Mouse (Mus musculus): ENCODE measurements at regions not wholly inside any gene's neighbourhood (a gene's known extent, or its start where the extent isn't known, plus 50 kb on each side); places are given as distances from the start of the nearest gene placed in this dataset.

DNA sequence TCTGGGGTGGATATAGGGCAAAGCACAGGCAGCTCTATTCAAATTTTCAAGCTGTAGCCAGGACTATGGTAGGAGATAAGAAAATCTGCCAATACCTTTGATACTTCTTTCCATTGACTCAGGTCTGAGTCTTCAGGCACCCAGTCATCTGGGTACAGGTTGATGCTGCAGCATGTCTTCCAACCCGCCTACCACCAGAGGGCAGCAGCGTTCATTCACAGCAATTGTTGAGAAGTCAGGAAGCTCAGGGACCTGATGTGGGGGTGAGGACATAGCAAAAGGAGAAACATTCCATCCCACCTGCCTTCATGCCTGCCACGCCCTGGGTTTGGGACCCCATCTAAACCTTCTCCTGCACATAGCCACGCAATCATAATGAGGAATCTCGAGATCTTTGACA is 118.2 kb upstream of the Gm21876 start:
- DNase-seq (ENCODE audit: low spot score) = no peak

DNA sequence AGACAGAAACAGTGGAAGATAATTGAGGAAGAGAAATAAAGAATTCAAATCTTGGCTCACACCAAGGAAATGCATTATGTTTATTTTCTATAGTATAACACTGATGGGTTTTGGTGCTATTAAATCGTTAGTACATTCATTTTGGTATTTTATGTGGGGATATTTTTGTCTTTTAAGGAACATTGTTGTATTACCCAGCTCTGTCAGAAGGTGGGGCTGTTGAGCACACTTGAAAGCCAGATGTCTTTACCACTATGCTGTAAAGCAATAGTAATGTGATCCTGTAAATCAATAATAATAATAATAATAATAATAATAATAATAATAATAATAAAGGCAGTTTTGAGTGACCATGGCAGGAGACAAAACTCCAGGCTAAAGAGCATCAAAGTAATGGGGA is 120.0 kb upstream of the Gm21876 start:
- no peak for DNase-seq (ENCODE audit: low spot score)

DNA sequence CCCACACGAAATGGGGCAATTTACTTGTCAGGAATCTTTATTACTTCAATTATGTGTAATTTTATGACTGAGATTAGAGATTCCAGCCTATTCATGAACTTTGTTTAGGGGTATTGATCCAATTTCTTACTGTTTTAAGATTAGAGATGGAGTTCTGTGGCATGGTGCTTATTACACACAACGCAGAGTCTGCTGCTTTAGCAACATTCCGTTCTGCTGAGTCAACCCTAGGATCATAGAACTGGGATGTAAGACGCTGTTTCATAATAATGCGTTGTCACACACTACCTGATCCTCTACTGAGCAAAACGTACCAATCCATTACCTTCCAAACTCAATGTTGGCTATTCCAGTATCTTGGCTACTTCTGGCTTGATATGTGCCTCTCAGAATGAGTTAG is 121.9 kb upstream of the Gm21876 start:
- no peak for DNase-seq (ENCODE audit: low spot score)

DNA sequence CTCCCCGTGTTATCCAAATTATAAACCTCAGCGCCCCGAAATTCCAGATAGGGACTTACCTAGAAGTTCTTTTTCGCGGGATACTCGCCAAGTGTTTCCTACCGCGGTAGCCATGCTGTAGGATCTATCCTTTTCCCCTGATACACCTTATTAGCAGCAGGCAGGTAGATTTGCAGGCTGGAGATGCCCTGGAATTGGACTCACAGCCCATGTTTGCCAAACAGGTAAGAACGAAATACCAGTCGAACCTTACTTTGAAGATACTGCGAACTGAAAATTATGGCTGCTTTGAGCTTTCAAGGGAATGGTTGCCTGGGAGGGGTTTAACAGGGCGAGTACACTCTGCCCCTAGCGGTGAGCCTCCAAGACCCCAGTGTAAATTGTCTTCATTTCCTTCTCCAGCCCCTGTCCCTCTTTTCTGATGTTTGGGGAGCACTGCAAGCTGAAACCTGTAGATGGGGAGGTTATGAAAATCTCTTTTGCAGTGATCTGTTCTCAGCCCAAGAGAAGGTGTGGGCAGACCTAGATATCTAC is 149.8 kb upstream of the Agtr2 start:
- no peak for DNase-seq (ENCODE audit: low spot score)

DNA sequence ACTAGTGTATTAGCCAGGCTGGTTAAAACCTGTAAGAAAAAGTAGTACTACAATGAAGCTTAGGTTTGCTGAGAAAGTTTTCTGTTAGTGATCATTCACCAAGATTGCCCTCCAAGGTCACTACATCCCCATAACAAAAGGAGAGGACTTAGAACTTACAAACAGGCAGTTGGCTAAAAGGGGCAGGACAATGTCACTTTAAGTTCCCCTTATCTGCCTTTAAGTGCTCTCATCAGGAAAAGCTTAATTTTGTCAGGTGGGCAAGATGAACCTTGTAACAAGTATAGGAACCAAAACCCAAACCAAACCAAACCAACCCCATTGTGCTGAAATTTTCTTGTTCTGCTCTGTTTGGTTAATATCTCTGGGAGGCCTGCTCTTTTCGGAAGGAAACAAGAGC is 139.9 kb upstream of the Agtr2 start:
- no peak for DNase-seq (ENCODE audit: low spot score)

DNA sequence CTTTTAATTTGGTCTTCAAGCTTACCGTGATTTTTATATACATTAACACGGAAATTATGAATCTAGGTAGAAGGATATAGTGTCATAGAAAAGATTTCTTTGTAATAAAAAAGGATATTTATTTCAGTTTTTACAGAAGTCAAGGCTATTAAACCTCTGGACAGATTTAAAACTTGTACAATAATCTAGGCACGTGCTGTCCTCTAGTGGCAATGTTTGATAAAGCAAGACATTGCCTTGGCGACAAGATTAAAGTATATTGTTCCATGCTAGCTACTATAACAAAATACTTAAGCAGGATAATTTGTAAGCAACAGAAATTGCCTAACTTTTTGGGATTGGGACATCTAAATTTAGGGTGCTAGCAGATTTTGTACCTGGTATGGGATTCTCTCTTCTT is 133.8 kb upstream of the Agtr2 start:
- DNase-seq (ENCODE audit: low spot score) = no peak

DNA sequence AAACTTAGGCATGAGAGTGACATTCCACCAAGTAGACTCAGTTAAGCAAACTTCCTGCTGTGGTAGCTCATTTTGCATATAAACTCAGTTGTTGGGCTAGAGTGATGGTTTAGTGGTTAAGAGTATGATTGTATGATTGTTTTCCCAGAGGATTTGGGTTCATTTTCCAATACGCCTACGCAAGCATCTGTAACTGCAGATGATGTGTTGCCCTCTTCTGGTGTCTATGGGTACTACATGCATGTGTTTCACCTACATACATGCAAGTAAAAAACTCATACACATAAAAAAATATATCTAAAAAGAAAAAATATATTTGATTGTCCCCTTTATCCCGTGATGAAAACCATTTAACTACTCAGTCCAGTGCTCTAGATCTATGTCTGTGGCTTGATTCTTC is 132.0 kb upstream of the Agtr2 start:
- DNase-seq (ENCODE audit: low spot score) = peak; percentile 22

DNA sequence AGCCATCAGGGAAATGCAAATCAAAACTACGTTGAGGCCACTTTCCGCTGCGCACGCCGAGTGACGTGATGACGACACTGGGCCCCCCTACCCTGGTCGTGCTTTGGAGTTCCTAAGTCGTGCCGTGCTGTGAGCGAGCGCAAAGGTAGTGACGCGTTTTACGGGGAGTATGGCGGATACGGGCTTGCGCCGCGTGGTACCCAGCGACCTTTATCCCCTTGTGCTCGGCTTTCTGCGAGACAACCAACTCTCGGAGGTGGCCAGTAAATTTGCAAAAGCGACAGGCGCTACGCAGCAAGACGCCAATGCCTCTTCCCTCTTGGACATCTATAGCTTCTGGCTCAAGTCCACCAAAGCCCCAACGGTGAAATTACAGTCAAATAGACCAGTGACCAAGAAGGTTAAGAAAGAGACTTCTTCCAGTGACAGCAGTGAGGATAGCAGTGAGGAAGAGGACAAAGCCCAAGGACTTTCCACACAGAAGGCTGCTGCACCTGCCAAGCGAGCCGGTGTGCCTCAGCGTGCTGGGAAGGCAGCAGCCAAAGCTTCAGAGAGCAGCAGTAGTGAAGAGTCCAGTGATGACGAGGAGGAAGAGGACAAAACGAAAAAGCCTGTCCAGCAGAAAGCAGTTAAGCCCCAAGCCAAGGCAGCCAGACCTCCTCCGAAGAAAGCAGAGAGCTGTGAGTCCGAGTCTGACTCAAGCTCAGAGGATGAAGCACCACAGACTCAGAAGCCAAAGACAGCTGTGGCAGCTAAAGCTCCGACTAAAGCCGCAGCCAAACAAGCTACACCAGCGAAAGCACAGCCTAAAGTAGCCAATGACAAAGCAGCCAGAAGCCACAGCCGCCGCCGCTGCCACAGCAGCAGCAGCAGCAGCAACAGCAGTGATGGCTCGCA is 123.3 kb upstream of the Agtr2 start:
- no peak for DNase-seq (ENCODE audit: low spot score)

DNA sequence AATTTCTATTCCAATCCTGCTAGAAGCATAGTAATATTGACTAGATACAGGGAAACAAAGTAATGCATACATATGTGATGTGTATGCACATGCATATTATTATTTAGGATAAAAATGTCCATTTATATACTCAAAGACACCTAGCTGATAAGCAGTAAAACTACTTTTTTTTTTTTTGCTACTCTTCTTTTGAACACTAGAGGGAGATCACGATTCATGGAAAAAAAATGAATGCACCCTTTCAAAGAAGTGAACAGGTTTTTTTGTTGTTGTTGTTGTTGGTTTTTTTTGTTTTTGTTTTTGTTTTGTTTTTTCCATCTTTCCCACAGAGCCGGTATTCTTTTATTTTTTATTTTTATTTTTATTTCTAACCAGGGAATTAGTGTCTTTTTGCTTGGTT is 99.1 kb upstream of the Agtr2 start:
- DNase-seq (ENCODE audit: low spot score) = no peak

DNA sequence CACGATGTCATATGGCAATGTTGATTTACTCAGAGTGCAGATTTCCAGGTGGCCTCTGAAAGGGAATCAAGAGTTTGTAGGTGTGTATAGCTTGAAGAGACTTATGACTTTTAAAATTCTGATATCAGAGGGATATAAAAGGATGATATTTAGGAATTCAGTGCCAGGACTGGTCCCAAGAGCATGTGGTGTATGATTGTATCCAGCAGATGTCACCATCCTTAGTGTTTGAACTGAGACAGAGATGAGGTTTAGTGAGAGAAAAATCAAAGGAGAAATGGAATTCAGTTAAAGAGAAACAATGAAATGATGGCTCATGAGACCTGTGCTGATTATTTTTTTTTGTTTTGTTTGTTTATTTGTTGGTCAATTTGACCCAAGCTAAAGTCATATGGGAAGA is 94.4 kb upstream of the Agtr2 start:
- no peak for DNase-seq (ENCODE audit: low spot score)

DNA sequence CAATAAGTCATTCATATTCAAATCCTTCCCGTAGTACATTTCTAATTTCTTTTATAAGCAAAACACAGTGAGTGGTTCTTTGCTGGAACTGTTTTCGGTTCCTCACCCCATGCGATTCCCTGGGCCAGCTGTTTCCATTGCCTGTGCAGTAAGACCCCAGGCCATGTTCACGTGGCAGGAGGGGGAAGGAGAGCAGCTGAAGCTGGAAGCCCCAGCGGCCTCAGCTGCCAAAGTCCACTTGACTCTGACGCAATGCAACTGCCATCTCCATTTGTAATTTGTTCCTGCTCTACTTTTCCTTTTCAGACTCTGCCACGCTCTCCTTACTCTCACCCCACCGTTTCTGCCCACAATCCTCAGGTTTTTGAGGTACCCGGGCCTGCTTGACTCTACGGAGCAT is 91.1 kb upstream of the Agtr2 start:
- no peak for DNase-seq (ENCODE audit: low spot score)

DNA sequence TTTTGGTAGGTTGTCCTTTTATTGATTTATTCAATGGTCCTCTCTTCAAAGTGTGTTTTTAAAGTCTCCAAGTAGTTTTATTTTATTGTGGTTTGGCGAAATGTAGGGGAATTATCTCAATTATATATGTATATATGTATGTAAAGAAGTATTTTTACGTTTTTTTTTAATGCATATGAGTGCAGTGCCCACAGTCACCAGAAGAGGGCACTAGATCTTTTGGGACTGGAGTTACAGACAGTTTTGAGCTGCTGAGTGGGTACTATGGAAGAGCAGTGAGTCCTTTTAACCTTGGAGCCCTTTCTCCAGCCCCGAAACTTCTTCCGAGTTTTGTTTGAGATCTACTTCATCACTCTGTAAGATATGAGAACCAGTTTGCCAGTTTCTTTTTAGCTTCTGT is 59.5 kb upstream of the Agtr2 start:
- no peak for DNase-seq (ENCODE audit: low spot score)

DNA sequence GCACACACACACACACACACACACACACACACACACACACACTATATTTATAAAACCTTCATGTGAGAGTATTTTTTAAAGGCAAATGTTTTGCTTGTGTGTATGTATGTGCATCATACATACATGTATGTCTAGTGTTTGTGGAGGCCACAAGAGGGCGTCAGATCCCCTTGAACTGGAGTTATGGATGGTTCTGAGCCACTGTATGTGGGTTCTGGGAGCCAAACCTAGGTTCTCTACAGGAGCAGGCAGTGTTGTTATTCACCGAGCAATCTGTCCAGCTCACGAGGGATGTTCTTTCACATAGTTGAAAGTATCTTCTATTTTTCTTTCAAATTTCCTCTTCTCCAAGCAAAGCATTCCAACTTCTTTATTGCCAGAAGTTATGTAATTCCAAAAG is 56.3 kb upstream of the Agtr2 start:
- DNase-seq (ENCODE audit: low spot score) = no peak

DNA sequence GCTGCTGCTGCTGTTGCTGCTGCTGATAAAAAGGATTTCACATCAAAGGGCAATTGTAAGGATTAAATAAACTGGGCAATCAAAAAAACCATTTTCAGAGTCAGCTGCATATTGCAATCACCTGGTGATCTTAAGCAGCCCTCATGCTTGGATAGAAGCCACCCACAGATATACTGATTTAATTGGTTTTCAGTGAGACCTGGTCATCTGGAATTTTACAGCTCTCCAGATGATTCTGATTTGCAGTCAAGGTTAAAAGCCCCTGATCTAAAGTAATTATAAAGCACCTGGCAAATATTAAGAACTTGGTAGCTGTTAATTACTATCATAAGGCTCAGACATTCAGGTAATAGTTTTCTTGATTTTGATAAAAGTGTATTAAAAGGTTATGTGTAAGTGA is 50.8 kb upstream of the Agtr2 start:
- DNase-seq (ENCODE audit: low spot score) = no peak

All from layer of hippocampus, adult 9-10 months (tissue).